In the genomic region with DNA sequence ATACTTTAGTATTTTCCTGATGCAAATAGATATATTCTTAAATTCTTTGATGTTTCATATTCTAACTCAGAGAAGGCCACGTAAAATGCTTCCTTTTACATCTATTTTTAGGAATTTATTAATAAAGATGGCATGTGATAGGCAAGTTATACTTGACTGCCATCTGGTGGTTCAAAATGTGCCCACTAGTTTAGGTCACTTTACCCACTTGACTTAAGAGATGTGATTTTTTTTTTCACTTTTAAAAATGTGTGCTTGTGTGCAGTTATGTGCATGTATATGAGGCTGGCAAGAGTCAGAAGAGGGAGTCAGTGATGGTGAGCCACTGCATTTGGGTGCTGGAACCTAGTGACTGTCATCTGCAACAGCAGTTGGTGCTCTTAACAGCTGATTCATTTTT, we compare ENCODE assay signal across 10 mouse cellular contexts.
DNase-seq lines count a peak whose midpoint lies in the region; ATAC-seq lines count a peak whose summit lies in the region.
"Had no signal": no experiment of that assay in that cellular context is flagged by ENCODE, and none has a peak within 500 bp of the region (broad histone marks: within the 10 kb centered on the region; RNA-seq: fewer than 3 reads in every experiment).

No protein-coding gene starts in this region.

- no peaks in the 10 kb centered on the region for H3K27me3 ChIP-seq in forebrain, embryonic 13.5 days
- no peaks in the 10 kb centered on the region for H3K27me3 ChIP-seq in forebrain, embryonic 12.5 days
- H3K27me3 ChIP-seq: heart, embryonic 15.5 days; lung, embryonic 15.5 days had no signal

- peak; percentile 53; the same call in 1 of the 2 replicates for ATAC-seq in forebrain, embryonic 13.5 days
- no peak for ATAC-seq in forebrain, embryonic 12.5 days (ENCODE audit: low FRiP score)

- DNase-seq in left cerebral cortex, postnatal 14 days (ENCODE audit: low spot score in 2 of 2): peak; percentile 54 to 72
- DNase-seq in left cerebral cortex, adult 11 months (ENCODE audit: low spot score): no peak
- DNase-seq in MN1 (ENCODE audit: low spot score): peak; percentile 8
- peak; percentile 9 for DNase-seq in left cerebral cortex, postnatal 4 days
- no peak for DNase-seq in testis, postnatal 10 days (ENCODE audit: low spot score)
- DNase-seq in c-Kit-positive CD71-positive TER-119-positive erythroid progenitor cells, embryonic 14.5 days (ENCODE audit: low spot score): no peak

- H3K9ac ChIP-seq in forebrain, embryonic 13.5 days: no peak overlapping the region
- no peak overlapping the region for H3K9ac ChIP-seq in forebrain, embryonic 12.5 days
- H3K9ac ChIP-seq: heart, embryonic 15.5 days; lung, embryonic 15.5 days had no signal

- no peaks in the 10 kb centered on the region for H3K9me3 ChIP-seq in forebrain, embryonic 13.5 days (replicated peaks)
- H3K9me3 ChIP-seq in forebrain, embryonic 12.5 days: no peaks in the 10 kb centered on the region
- H3K9me3 ChIP-seq: heart, embryonic 15.5 days; lung, embryonic 15.5 days had no signal

- intact Hi-C loops in left cerebral cortex, postnatal 14 days (cut with DNase I): no loop called here
- intact Hi-C loops in left cerebral cortex, postnatal 4 days (cut with DNase I): no loop called here

- H3K4me3 ChIP-seq in forebrain, embryonic 13.5 days: no peak overlapping the region
- H3K4me3 ChIP-seq in forebrain, embryonic 12.5 days (replicated peaks): no peak overlapping the region
- H3K4me3 ChIP-seq: heart, embryonic 15.5 days; lung, embryonic 15.5 days had no signal

- WGBS in forebrain, embryonic 13.5 days: 46% methylated on average over 1 of the region's 1 CpGs
- WGBS in forebrain, embryonic 12.5 days: 57% methylated on average over 1 of the region's 1 CpGs

- no peaks in the 10 kb centered on the region for H3K36me3 ChIP-seq in forebrain, embryonic 13.5 days (ENCODE audit: poor library complexity, severe bottlenecking)
- H3K36me3 ChIP-seq in forebrain, embryonic 12.5 days (replicated peaks): no peaks in the 10 kb centered on the region
- H3K36me3 ChIP-seq: heart, embryonic 15.5 days; lung, embryonic 15.5 days had no signal

- no peaks in the 10 kb centered on the region for H3K4me1 ChIP-seq in forebrain, embryonic 13.5 days
- no peaks in the 10 kb centered on the region for H3K4me1 ChIP-seq in forebrain, embryonic 12.5 days
- H3K4me1 ChIP-seq: heart, embryonic 15.5 days; lung, embryonic 15.5 days had no signal

- H3K27ac ChIP-seq in forebrain, embryonic 13.5 days: no peak overlapping the region
- no peak overlapping the region for H3K27ac ChIP-seq in forebrain, embryonic 12.5 days
- H3K27ac ChIP-seq: heart, embryonic 15.5 days; lung, embryonic 15.5 days had no signal

- H3K4me2 ChIP-seq in forebrain, embryonic 13.5 days: no peak overlapping the region
- no peak overlapping the region for H3K4me2 ChIP-seq in forebrain, embryonic 12.5 days
- H3K4me2 ChIP-seq: heart, embryonic 15.5 days; lung, embryonic 15.5 days had no signal

Comparison
In these comparisons a context has a peak if more than half of its experiments do, and no peak if none do; other contexts are left out.
1. DNase-seq: peak in left cerebral cortex, postnatal 14 days (2 of 2), MN1 (single experiment) and left cerebral cortex, postnatal 4 days (single experiment); none in left cerebral cortex, adult 11 months (single experiment), testis, postnatal 10 days (single experiment) and c-Kit-positive CD71-positive TER-119-positive erythroid progenitor cells, embryonic 14.5 days (single experiment).